24 mouse cellular contexts compared by ENCODE assay signal in the genomic region with DNA sequence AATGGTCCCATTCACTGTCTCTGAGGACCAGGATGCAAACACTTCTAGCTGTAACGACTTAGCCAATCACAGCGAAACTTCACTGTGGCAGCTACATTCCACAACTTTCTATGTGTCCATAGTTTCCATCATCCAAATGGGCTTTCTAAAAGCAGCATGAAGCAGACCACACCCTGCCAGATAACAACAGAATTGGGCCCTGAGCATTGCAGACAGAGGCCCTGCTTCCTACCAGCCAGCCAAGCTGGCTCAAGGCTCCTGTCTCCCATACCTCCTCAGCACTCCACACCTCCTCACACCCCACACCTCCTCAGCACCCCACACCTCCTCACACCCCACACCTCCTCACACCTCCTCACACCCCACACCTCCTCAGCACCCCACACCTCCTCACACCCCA.
"Had no signal": no experiment of that assay in that cellular context is flagged by ENCODE, and none has a peak within 500 bp of the region (broad histone marks: within the 10 kb centered on the region; RNA-seq: fewer than 3 reads in every experiment).

No protein-coding gene starts in this region.

- H3K4me3 ChIP-seq: gastrocnemius, adult 2 months; heart, embryonic 10.5 days; heart, embryonic 12.5 days; hindbrain, embryonic 10.5 days; hindbrain, embryonic 12.5 days; intestine, embryonic 15.5 days; layer of hippocampus, adult 2 months; left cerebral cortex, adult 2 months; limb, embryonic 13.5 days; limb, embryonic 15.5 days had no signal

- DNase-seq: gastrocnemius, adult 2 months; gastrocnemius, postnatal 10 days; gastrocnemius, postnatal 25 days; heart, adult 18-20 months; heart, postnatal 10 days; heart, postnatal 4 days; kidney, adult 18-20 months; kidney, adult 8-10 months; kidney, postnatal 10 days; kidney, postnatal 25 days; kidney, postnatal 4 days had no signal

- H3K27ac ChIP-seq: gastrocnemius, adult 2 months; heart, embryonic 10.5 days; hindbrain, embryonic 10.5 days; hindbrain, embryonic 12.5 days; hindbrain, embryonic 14.5 days; intestine, embryonic 15.5 days; layer of hippocampus, adult 2 months; left cerebral cortex, adult 2 months; limb, embryonic 13.5 days; limb, embryonic 15.5 days had no signal

- H3K27me3 ChIP-seq: hindbrain, embryonic 12.5 days; intestine, embryonic 15.5 days; limb, embryonic 15.5 days had no signal

- H3K4me2 ChIP-seq: heart, embryonic 12.5 days; hindbrain, embryonic 12.5 days; hindbrain, embryonic 14.5 days; intestine, embryonic 15.5 days; limb, embryonic 13.5 days; limb, embryonic 15.5 days had no signal

- ATAC-seq: hindbrain, embryonic 16.5 days; inflammation-experienced regulatory T-cells, adult 6 months; intestine, embryonic 15.5 days; intestine, postnatal 0 days had no signal

- H3K9ac ChIP-seq: heart, embryonic 12.5 days; hindbrain, embryonic 12.5 days; hindbrain, embryonic 14.5 days; intestine, embryonic 15.5 days; limb, embryonic 13.5 days; limb, embryonic 15.5 days had no signal

- H3K9me3 ChIP-seq: heart, embryonic 10.5 days; heart, embryonic 12.5 days; hindbrain, embryonic 10.5 days; hindbrain, embryonic 12.5 days; intestine, embryonic 15.5 days; limb, embryonic 13.5 days; limb, embryonic 15.5 days had no signal

- H3K36me3 ChIP-seq: heart, embryonic 10.5 days; heart, embryonic 12.5 days; hindbrain, embryonic 10.5 days; hindbrain, embryonic 12.5 days; intestine, embryonic 15.5 days; limb, embryonic 13.5 days; limb, embryonic 15.5 days had no signal
